Mouse (Mus musculus): ENCODE results near the gene Shroom3.
A peak's percentile ranks its signal among the peaks of the same experiment; 100 is the strongest.

Shroom3 gene

GRCm38 (mm10) chr5:92683351-92683807 is at the start of gene Shroom3:
Gene Shroom3, plus strand, starts transcription at chr5:92683435.
- no peak for DNase-seq

- no peak for DNase-seq
These were observed 49.7 kb upstream of the Shroom3 start for GRCm38 (mm10) chr5:92633526-92633925.

- DNase-seq, result no peak
These were observed 48.3 kb upstream of the Shroom3 start for GRCm38 (mm10) chr5:92634916-92635315.

- DNase-seq, result no peak
These were observed 47.3 kb upstream of the Shroom3 start for GRCm38 (mm10) chr5:92635891-92636290.

GRCm38 (mm10) chr5:92640861-92641260 is 42.4 kb upstream of the Shroom3 start:
- no peak for DNase-seq

GRCm38 (mm10) chr5:92656256-92656655 is 27.0 kb upstream of the Shroom3 start:
- DNase-seq, result peak; percentile 62

GRCm38 (mm10) chr5:92664321-92664720 is 18.9 kb upstream of the Shroom3 start:
- no peak for DNase-seq

GRCm38 (mm10) chr5:92666860-92667259 is 16.4 kb upstream of the Shroom3 start:
- DNase-seq, result no peak

GRCm38 (mm10) chr5:92674859-92675573 is 8.2 kb upstream of the Shroom3 start, which contains the start of gene Ccdc158:
Gene Ccdc158, minus strand, starts transcription at chr5:92675271.
- DNase-seq, result peak; percentile 85

GRCm38 (mm10) chr5:92675574-92675920 is 7.7 kb upstream of the Shroom3 start:
- no peak for DNase-seq

GRCm38 (mm10) chr5:92679441-92679840 is 3.8 kb upstream of the Shroom3 start:
- no peak for DNase-seq

GRCm38 (mm10) chr5:92681861-92682260 is 1.4 kb upstream of the Shroom3 start:
- no peak for DNase-seq

- DNase-seq, result no peak
These were observed 450 bp upstream of the Shroom3 start for GRCm38 (mm10) chr5:92682621-92683348.

- DNase-seq, result no peak
These were observed 738 bp downstream of the Shroom3 start for GRCm38 (mm10) chr5:92683871-92684475.

GRCm38 (mm10) chr5:92684715-92685460 is 1.7 kb downstream of the Shroom3 start:
- no peak for DNase-seq

GRCm38 (mm10) chr5:92688124-92688523 is 4.9 kb downstream of the Shroom3 start:
- DNase-seq, result no peak

GRCm38 (mm10) chr5:92688569-92688968 is 5.3 kb downstream of the Shroom3 start:
- DNase-seq, result no peak

- no peak for DNase-seq
These were observed 9.2 kb downstream of the Shroom3 start for GRCm38 (mm10) chr5:92692206-92693007.

- DNase-seq, result no peak
These were observed 10.5 kb downstream of the Shroom3 start for GRCm38 (mm10) chr5:92693744-92694143.

GRCm38 (mm10) chr5:92694316-92694995 is 11.2 kb downstream of the Shroom3 start:
- DNase-seq, result no peak

GRCm38 (mm10) chr5:92698131-92698836 is 15.0 kb downstream of the Shroom3 start:
- DNase-seq, result no peak

Data from liver (tissue).